Mouse (Mus musculus) frontal cortex, postnatal 14 days (tissue): Measurements from ENCODE around the gene Spats2l.

Experiments
- DNase-seq, 2 experiments: peaks; one replicate each; pipeline ENCODE4 v3.0.0; 2022; ENCODE audit warnings: low spot score in 2 of 2

Spats2l gene

GRCm38 (mm10) chr1:57774001-57774667 lies at the start of gene Spats2l:
Gene Spats2l, plus strand, starts transcription at chr1:57774162.
- DNase-seq = peak in 1 of 2 experiments; percentile 22

GRCm38 (mm10) chr1:57725268-57725667 lies 48.7 kb upstream of the Spats2l start:
- no peak for DNase-seq

- no peak for DNase-seq
These were observed 38.1 kb upstream of the Spats2l start for GRCm38 (mm10) chr1:57735877-57736276.

GRCm38 (mm10) chr1:57741740-57742139 lies 32.2 kb upstream of the Spats2l start:
- no peak for DNase-seq

- no peak for DNase-seq
These were observed 31.7 kb upstream of the Spats2l start for GRCm38 (mm10) chr1:57742266-57742665.

- no peak for DNase-seq
These were observed 22.2 kb upstream of the Spats2l start for GRCm38 (mm10) chr1:57751781-57752180.

- DNase-seq = no peak
These were observed 7.6 kb upstream of the Spats2l start for GRCm38 (mm10) chr1:57766396-57766795.

- DNase-seq = no peak
These were observed 636 bp upstream of the Spats2l start for GRCm38 (mm10) chr1:57773326-57773725.

GRCm38 (mm10) chr1:57774668-57775495 lies 920 bp downstream of the Spats2l start:
- peak; percentile 25 to 45 for DNase-seq

- DNase-seq = peak in 1 of 2 experiments; percentile 22
These were observed 1.5 kb downstream of the Spats2l start for GRCm38 (mm10) chr1:57775496-57775790.

GRCm38 (mm10) chr1:57776671-57777281 lies 2.8 kb downstream of the Spats2l start:
- no peak for DNase-seq

- DNase-seq = no peak
These were observed 10.3 kb downstream of the Spats2l start for GRCm38 (mm10) chr1:57784300-57784699.

GRCm38 (mm10) chr1:57789831-57790230 lies 15.9 kb downstream of the Spats2l start:
- no peak for DNase-seq

GRCm38 (mm10) chr1:57792212-57792611 lies 18.2 kb downstream of the Spats2l start:
- no peak for DNase-seq

- DNase-seq = no peak
These were observed 21.9 kb downstream of the Spats2l start for GRCm38 (mm10) chr1:57795838-57796237.

GRCm38 (mm10) chr1:57799398-57799797 lies 25.4 kb downstream of the Spats2l start:
- no peak for DNase-seq

- DNase-seq = no peak
These were observed 26.9 kb downstream of the Spats2l start for GRCm38 (mm10) chr1:57800846-57801245.

- DNase-seq = no peak
These were observed 32.2 kb downstream of the Spats2l start for GRCm38 (mm10) chr1:57806126-57806525.

- no peak for DNase-seq
These were observed 33.9 kb downstream of the Spats2l start for GRCm38 (mm10) chr1:57807882-57808281.

- no peak for DNase-seq
These were observed 36.3 kb downstream of the Spats2l start for GRCm38 (mm10) chr1:57810221-57810620.

- no peak for DNase-seq
These were observed 43.1 kb downstream of the Spats2l start for GRCm38 (mm10) chr1:57817103-57817502.

- no peak for DNase-seq
These were observed 46.6 kb downstream of the Spats2l start for GRCm38 (mm10) chr1:57820428-57820997.
